Mouse (Mus musculus) adrenal gland (tissue): ENCODE data around the gene Gan.

Experiments
- intact Hi-C: fragments of 180-260 bp; cut with DNase I; formaldehyde crosslinking; loops from one replicate; pipeline ENCODE4 v1.15.1; 2025

Gene Gan

DNA sequence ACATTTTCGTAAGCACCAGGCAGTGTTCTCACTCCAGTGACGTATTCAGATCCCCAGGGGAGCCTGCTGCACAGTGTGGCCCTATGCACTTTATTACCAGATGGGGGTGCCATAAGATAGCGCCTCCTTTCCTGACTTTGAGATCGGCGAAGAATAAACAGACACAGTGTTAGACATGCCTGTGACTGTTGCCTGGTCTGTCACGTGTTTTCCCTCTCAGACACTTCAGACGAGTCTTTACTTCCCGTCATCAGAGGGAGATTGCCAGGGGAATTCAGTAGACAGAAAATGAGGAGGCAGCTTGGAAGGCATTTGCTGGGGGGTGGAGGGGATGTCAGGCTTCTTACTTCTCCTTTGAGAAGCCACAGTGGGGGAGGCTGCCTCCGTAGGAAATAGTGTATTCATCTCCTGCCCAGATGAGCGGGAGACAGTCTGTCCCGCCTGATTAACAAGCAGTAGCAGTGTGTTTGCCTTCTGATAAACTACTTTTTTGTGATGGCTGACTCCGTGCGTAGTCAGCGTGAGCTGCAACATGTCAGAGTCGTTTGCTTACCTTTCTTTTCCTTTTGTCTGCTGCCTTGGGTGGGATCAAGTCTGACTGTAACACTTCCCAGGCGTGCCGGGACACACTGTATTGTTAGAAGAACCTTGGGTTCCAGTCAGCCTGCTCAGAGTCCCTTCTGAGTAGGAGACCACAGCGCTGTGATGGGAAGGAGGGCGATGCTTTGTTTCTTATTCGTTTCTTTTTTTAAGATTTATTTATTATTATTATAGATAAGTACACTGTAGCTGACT lies 40.4 kb downstream of the Gan start:
- intact Hi-C loops, result no loop called here

DNA sequence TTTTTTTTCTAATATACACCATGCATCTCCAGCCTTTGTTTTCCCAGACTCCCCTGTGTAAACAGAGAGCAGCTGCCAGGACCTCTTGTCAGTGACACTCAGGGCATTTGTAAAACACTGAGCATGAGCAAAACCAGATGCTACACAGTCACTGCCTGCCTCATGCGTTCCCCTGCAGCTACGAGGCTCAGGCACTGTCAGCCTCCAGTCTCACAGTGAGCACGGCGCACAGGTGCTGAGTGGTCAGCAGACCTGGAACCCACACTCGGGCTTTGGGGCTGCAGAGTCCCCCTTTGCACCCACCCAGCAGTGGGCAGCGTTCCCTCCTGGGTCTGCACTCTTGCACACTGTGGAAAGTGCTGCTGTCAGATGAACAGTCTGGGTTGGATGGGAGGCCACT lies 41.7 kb downstream of the Gan start:
- intact Hi-C loops, result loop anchor here (5.0 kb wide), 1 partner anchor 268 kb away; no protein-coding TSS in a partner anchor

DNA sequence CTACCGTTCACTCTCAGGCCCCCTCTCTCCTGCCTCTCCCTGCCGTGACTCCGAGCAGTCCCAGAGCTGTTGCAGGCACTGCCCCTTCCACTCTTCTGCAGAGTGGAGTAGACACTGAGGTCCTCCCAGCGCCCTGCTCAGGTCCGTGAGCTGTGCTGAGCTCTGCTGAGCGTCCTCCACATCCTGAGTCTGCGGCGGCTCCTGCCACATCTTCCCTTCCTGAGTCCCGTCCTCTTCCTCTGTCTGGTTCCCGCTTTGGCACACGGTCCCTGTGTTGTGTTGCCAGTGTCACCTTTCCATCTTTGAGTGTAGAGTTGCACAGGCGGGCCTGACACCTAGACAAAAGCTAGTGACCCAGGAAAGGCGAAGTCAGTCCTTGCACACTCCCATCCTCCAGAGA lies 42.4 kb downstream of the Gan start:
- intact Hi-C loops, result loop anchor here (5.0 kb wide), 1 partner anchor 267 kb away; no protein-coding TSS in a partner anchor

DNA sequence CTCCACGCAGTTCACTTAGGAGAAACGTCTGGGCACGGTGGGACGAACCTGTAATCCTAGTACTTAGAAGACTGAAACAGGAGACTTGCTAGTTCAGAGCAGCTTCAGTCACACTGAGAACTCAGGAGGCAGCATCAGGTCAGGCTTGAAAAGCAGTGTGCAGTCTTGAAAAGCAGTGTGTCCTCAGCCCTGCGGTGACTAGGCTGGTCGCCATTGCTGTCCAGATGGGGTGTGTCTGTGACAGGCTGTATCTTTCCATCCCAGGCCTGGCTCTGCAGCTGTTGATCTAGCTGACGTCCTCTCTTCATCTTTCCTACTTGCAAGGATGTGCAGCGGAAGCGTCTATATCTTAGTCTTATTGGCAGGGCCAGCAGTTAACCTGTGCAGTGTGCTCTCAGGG lies 42.9 kb downstream of the Gan start:
- intact Hi-C loops, result loop anchor here (5.0 kb wide), 1 partner anchor 266 kb away; no protein-coding TSS in a partner anchor

DNA sequence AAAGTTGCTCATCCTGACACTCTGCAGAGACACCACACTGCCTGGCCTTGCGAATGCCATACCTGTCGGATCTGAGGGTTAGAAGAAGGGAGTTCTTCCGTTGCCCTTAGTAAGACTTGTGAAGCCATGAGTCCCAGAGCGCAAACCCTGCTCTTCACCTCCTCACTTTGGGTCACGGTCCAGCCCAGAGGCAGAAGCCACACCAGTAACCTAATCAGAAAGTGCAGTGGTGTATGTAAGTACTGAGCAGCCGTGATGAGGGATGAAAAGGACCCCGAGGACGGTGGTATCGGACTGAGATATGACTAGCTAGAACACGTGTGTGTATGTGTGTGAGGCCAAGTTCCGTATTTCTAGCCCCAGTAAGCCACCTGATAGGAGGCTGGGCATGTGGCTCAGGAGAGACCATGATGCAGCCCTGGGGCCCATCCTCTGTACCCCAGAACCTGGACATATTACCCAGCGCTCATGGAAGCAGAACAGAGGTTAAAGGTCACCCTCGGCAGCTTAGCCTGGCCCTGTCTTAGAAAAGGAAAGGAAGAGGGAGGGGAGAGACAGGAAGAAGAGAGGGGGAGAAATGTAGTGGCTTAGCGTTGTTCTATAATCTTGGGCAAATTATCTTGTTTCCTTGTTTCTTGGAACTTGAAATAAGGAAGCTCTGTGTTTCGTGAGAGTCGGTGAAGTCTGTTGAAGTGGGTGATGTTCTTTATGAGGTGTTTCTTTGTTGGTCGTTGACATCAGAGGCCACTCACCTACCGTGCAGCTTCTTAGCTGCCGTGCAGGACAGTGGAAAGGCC lies 43.5 kb downstream of the Gan start:
- intact Hi-C loops, result loop anchor here (5.0 kb wide), 1 partner anchor 266 kb away; no protein-coding TSS in a partner anchor

DNA sequence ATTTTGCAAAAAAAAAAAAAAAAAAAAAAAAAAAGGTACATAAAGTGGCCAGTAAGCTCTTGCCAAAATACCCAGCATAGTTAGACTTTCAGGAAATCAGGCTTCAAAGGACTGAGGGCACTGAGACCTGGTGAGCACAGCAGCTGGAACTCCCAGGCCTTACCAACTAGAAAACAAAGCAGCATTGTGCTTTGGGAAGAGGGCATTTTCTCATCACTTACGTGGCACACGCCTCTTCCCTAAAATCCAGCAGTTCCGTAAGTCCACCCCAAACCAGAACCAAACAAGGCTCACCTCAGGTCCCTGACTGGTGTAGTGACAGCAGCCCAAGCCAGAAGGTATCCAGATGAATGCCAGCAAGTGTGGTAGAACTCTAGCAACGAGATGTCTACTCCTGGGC lies 45.1 kb downstream of the Gan start:
- intact Hi-C loops, result loop anchor here (5.0 kb wide), 1 partner anchor 264 kb away; no protein-coding TSS in a partner anchor

DNA sequence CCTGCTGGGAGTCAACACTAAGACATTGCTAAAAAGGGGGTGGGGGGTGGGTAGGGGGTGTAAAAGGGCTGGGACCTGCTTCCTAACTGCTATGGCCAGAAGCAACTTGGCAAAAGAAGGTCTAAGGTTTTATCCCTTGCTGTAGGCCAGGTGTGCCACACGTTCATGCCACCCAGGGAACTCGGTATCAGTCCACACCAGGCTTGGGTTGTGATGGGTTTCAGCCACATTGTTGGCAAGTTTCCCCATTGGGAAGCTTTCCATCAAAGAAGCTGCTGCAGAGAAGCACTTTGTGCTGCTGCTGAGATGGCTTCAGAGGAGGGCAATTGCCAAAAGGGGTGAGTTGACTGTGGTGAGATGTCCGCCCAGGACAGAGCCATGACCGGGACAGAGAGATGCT lies 47.9 kb downstream of the Gan start:
- intact Hi-C loops, result no loop called here

DNA sequence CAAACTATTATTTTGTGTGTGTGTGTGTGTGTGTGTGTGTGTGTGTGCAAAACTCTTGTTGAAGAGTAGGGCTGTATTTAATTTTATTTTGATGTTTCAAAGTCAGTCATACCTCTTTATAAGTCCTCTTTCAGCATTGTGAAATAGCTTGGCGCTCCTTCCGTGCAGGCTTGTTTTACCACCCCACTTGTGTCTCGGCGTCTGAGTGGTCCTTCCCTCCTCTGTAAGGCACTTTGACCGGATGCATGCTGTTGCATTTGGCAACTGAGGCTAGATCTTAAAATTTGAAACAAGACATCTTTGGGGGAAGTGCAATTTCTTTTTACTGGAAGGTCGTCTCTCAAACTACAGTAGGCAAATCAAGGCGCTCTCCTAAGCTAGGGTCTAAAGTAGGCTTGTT lies 48.7 kb downstream of the Gan start:
- intact Hi-C loops, result no loop called here

DNA sequence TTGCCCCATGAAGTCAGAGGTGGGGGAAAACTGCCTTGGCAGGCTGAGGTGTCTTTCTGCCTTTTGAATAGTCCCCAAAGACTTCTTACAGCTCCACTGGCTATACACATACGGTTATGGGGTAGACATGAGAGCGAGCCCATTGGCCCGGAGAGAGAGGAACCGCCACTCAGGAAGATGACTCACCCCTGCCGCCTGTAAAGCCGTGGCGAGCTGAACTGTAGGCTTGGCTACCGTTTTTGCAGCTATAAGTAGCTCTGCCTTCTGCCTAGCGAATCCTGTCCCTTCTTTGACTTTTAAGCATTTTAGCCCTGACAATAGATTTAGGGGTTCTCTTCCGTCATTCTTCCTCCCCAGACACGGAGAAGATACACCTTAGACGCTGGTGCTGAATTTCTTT lies 51.2 kb downstream of the Gan start:
- intact Hi-C loops, result no loop called here

DNA sequence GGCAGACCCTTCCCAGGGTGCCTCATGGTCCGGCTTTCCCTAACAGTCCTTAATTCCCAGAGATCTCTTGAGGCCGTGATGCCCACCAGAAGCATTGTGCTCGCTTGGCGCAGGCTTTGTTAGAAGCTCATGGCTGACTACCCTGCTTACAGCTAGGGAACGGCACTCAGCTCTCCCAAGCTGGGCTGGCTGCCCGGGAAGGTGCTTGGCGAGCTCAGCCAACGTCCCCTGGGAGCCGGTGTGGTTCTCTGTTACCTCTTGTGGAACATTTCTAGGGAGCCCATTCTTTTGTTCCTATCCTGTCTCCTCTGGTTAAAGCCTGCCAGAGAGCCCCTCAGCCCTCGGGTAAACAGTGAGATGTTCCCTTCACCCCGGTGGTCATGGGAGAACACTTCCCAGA lies 54.2 kb downstream of the Gan start:
- intact Hi-C loops, result no loop called here

DNA sequence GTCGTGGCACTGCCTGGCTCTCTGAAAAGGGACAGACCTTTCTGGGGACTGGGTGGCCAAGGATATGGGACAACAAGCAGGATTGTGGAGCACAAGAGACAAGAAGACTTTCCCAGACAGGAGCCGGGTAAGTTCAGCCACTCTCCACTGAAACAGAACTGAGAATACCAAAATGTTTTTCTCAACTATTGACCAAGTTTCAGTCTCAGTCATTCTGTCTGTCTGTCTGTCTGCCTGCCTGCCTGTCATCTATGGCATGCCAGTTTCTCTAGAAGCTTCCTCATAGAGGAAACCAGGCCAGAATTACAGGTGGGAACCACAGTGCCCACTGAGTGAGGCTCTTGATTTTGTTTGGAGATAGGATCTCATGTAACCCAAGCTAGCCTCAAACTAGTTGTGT lies 59.8 kb downstream of the Gan start:
- intact Hi-C loops, result no loop called here

DNA sequence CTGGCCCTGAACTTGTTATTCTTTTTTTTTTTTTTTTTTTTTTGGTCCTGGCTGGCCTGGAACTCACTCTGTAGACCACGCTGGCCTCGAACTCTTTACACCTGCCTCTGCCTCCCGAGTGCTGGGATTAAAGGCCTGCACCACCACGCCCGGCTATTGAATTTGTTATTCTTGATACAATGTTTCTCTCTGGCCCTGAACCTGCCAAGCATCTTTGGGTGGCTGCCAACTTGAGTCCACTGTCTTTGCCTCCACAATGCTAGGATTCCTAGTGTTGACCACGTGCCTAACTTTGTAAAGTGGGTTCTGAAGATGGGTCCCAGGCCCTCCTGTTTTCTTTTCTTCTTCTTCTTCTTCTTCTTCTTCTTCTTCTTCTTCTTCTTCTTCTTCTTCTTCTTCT lies 64.5 kb downstream of the Gan start:
- intact Hi-C loops, result loop anchor here (5.0 kb wide), 1 partner anchor 245 kb away; no protein-coding TSS in a partner anchor

DNA sequence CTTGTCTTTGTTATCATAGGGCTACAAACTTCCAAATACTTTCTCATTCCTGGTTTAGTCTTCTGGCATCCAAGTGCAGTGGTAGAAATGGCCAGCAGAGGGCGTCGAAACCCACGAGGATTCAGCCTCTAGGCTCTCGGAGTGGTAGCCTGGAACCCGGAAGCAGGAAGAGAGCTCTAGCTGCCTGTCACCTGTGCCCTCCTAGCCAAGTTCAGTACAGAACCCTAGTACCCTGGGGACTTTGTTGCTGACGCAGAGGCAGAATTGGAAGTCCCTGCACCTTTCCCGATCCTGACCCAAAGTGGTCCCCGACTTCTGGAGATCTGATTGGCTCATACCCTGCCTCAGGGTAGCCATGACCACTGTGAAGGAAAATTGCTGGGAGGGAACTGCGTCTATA lies 66.7 kb downstream of the Gan start:
- intact Hi-C loops, result loop anchor here (5.0 kb wide), 2 partner anchors 153 to 243 kb away; no protein-coding TSS in a partner anchor

DNA sequence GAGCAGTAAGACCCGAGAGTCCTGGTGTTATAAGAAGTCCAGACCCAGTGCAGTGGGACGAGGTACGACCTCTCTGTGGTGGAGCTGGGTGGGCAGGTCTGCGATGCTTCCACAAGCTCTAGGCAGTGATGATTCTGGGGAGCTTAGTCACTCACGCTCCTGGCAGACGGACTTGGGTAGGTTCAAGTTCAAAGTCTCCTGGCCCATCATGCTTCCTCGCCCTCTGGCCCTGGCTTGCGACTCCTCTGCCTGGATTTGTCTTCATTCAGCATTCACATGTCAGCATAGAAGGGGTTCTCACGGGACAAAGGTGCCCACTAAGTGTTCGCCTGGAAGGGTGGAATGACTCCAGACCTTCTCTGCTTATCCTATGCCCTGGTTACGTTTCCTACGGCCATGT lies 68.4 kb downstream of the Gan start:
- intact Hi-C loops, result loop anchor here (5.0 kb wide), 1 partner anchor 151 kb away; no protein-coding TSS in a partner anchor

DNA sequence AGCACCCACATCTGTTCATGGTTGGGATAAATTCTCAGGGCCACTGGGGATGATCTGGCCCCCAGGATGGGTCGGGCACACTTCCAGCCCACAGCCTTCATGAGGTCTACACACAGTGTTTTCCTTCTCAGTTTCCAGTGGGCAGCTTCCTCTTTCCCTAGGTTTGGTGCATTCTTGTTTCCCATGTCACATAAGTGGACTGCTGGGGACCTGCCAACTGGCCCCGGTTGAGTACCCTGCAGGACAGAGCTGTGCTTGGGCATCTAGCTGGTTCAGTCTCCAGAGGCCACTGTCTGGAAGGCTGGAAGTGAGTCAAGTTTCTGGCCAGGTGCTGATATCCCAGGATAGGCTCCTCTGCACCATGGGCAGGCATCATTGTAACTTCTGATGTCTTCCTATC lies 69.4 kb downstream of the Gan start:
- intact Hi-C loops, result loop anchor here (5.0 kb wide), 1 partner anchor 150 kb away; no protein-coding TSS in a partner anchor

DNA sequence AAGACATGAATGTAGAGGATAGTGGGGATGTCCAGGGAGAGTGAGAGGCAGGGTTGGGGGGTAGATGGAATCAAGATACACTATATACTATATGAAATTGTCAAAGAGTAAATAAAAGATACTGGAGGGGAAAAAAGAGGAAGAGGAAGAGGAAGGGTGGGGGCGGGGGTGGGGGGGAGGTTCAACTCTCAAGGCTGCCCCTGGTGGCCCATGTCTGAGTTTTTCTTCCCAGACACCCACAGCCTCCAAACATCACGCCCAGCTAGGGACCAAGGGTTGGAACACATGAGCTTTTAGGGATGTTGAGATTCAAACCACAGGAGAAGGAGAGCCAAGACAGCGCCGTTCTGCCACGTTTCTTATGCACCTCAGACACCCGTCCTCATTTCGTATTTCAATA lies 75.3 kb downstream of the Gan start:
- intact Hi-C loops, result no loop called here

DNA sequence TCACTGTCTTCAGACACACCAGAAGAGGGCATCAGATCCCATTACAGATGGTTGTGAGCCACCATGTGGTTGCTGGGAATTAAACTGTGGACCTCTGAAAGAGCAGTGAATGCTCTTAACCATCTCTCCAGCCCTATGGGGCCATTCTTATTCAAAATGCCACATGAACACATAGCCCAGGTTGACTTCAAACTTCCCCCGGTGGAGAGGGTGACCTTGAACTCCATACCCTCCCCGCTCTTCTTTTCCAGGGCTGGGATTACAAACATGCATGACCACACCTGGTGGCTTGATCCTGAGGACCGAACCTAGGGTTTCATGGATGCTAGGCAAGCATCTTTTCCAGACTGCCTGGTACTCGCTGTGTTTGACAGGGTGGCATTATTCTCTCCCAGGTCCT lies 78.6 kb downstream of the Gan start:
- intact Hi-C loops, result no loop called here

DNA sequence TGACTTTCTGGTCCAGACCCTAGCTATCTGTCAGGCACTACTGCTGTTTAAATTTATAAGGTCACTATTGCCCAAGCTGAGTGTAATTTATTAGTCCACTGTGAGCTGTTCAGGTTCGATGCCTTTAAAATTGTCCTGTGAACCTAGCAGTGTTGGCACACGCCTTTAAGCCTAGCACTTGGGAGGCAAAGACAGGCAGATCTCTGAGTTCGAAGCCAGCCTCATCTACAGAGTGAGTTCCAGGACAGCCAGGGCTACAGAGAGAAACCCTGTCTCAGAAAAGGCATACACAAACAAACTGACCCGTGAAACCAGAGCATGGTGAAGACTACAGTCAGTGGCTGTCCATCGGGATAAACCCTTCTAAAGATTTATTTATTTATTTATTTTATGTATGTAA lies 82.4 kb downstream of the Gan start:
- intact Hi-C loops, result no loop called here

DNA sequence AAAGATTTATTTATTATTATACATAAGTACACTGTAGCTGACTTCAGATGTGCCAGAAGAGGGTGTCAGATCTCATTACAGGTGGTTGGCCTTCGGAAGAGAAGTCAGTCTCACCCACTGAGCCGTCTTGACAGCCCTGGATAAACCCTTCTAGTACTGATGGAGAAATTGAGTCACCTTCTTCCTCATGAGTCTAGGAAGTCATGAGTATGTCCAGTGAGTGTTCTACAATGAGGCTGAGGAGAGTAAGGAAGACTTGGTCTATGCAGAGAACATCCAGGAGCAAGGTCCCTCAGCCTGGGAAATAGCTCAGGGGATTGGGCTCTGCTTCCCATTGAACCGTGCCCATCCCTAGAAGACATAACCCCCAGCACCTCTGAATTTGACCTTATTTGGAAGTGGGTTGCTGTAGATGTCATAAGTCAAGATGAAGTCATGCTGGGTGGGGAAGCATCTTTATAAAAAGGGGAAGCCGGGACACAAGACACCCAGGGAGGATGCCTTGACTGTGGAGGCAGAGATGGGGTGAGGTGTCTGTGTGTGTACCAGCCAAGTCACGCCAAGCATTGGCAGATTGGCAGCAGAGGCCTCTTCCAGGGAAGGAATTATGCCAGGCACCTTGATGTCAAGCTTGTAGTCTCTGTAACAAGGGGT lies 83.0 kb downstream of the Gan start:
- intact Hi-C loops, result no loop called here

DNA sequence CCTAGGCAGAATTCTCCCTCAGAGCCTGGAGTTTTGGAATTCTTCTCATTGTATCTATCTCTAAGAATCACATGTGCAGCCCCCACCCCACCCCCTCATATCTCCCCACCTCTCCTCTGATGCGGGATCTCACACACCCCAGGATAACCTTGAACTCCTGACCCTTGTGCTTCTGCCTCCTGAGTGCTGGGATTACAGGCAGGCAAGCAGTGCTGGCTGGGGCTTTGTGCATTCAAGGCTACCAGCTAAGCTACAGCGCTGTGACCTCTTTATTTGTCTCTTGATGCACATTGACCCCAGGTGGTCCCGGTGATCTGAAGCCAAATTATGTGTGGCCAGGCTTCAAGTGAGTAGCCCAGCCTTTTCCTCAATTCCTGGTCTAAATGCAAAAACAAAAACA lies 83.9 kb downstream of the Gan start:
- intact Hi-C loops, result no loop called here

DNA sequence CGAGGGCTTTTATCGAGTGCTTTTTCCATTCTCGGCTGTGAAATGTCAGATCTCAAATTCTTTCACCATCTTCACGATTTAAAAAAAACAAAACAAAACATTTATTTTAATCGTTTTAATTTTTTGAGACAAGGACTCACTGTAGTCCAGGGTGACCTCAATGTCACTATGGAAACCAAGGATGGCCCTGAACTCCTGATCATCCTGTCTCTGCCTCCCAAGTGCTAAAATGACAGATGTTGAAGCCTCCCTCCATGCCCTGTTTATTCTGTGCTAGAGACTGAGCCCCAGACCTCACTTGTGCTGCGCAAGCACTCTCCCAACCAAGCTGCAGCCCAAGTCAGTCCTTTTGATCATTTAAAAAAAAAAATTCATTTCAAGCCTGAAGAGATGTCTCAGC lies 84.4 kb downstream of the Gan start:
- intact Hi-C loops, result no loop called here

DNA sequence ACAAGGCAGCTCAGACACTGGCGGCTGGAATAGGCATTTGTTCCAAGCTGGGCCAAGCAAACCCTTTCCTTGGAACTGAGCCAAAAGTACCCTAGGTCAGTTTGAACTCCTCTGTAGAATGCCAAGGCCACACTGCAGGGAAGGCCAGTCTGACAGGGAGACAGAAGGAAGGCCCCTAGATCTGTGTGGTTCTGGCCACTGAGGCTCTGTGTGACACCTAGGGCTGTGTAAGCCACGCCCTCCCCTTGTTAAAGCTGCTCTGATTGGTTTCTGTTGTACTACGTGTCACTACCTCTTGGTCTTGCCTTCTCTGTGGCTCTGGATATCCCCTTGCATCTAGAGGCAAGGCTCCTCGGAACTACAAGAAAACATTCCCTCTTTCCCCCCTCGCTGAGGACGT lies 86.7 kb downstream of the Gan start:
- intact Hi-C loops, result no loop called here
